Mouse (Mus musculus) heart, embryonic 11.5 days (tissue): ENCODE data around the gene Sdr9c7. TPM values are rescaled to one million over a fixed set of nuclear protein-coding genes. Genes with fewer than 3 reads are reported as not detected.

Experiments used
- ATAC-seq: fragments of 200-750 bp; cut with Nextera tagmentation; replicated peaks from 2 replicates; pipeline ENCODE4 v1.8.0; 2017; ENCODE audit warnings: moderate library complexity; ENCODE audit not compliant: insufficient number of reproducible peaks, low FRiP score, low TSS enrichment
- H3K27ac ChIP-seq: fragments of 300-500 bp; sonication (generic); 2 replicates; pipeline ENCODE4 v1.5.1; 2014; ENCODE audit warnings: mild to moderate bottlenecking, low read depth, low read length
- H3K27me3 ChIP-seq: fragments of 300-500 bp; sonication (generic); 2 replicates; pipeline ENCODE4 v1.6.1; 2014; ENCODE audit warnings: mild to moderate bottlenecking, low read length, mixed read lengths; ENCODE audit not compliant: control insufficient read depth, insufficient read depth
- H3K36me3 ChIP-seq: fragments of 300-500 bp; sonication (generic); 2 replicates; pipeline ENCODE4 v1.6.1; 2014; ENCODE audit warnings: mild to moderate bottlenecking, low read length, moderate library complexity, mixed read lengths; ENCODE audit not compliant: control insufficient read depth, insufficient read depth
- H3K4me1 ChIP-seq: fragments of 300-500 bp; sonication (generic); 2 replicates; pipeline ENCODE4 v1.6.1; 2014; ENCODE audit warnings: low read length; ENCODE audit not compliant: control insufficient read depth, insufficient read depth
- H3K4me2 ChIP-seq: fragments of 300-500 bp; sonication (generic); 2 replicates; pipeline ENCODE4 v1.6.1; 2014; ENCODE audit warnings: mild to moderate bottlenecking, moderate library complexity
- H3K4me3 ChIP-seq: fragments of 300-500 bp; sonication (generic); 2 replicates; pipeline ENCODE4 v1.5.1; 2014; ENCODE audit warnings: low read depth, low read length
- H3K9ac ChIP-seq: fragments of 300-500 bp; sonication (generic); 2 replicates; pipeline ENCODE4 v1.6.1; 2014; ENCODE audit warnings: mild to moderate bottlenecking, low read depth, low read length, moderate library complexity
- H3K9me3 ChIP-seq: fragments of 300-500 bp; sonication (generic); replicated peaks from 2 replicates; pipeline ENCODE4 v1.6.1; 2016; ENCODE audit warnings: low read length; ENCODE audit not compliant: control insufficient read depth
- WGBS: fragments of 180-500 bp; shearing (Covaris S2); extraction: QIAGEN DNeasy Blood & Tissue Kit; methylation state at CpG from one replicate; pipeline ENCODE4 v1.1.7; 2014; ENCODE audit not compliant: insufficient replicate concordance; 5-methylcytosine and 5-hydroxymethylcytosine counted together
- polyA plus RNA-seq: library from polyadenylated mRNA; unstranded; fragments of >200 nt; fragmentation: Nextera tagmentation; extraction: Ambion mirVana; gene quantifications from 2 replicates; pipeline ENCODE4 v1.2.1, GENCODE M21; 2014

Sdr9c7 gene
- polyA plus RNA-seq, 1 experiment from 2014 or later = not detected

DNA sequence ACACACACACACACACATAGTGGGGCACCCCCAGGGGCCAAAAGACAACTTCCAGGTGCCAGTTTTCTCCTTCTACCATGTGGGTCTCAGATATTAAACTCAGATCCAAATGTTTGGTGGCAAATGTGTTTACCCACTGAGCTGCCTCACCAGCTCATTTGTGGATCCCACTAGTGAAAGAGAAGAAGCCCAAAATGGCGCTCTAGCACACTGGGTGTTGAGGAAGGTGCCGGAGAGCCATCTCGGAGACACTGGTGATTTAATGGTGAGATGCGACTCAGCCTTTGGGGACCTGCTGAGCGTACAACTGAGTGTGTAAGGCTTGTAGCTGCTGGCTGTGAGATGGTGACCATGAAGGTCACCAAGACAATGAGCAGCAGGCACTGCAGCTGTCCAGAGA is 19.3 kb downstream of the Sdr9c7 start:
- Histone ChIP-seq H3K4me3 (no peak overlapping the region), H3K9me3 (no peaks in the 10 kb centered on the region), H3K4me2 (no peak overlapping the region), H3K36me3 (no peaks in the 10 kb centered on the region), H3K9ac (no peak overlapping the region), H3K27ac (no peak overlapping the region), H3K4me1 (no peaks in the 10 kb centered on the region), H3K27me3 (no peaks in the 10 kb centered on the region)
- 89% methylated on average over 5 of the region's 5 CpGs for WGBS
- ATAC-seq = no peak

GRCm38 (mm10) chr10:127922241-127922640 is 23.9 kb downstream of the Sdr9c7 start:
- no peak overlapping the region for H3K27ac ChIP-seq
- H3K9me3 ChIP-seq = no peaks in the 10 kb centered on the region
- no peaks in the 10 kb centered on the region for H3K36me3 ChIP-seq
- no peak overlapping the region for H3K4me2 ChIP-seq
- no peak overlapping the region for H3K9ac ChIP-seq
- 60% methylated on average over 1 of the region's 1 CpGs for WGBS
- no peak overlapping the region for H3K4me3 ChIP-seq
- ATAC-seq = no peak
- no peaks in the 10 kb centered on the region for H3K4me1 ChIP-seq
- H3K27me3 ChIP-seq = no peaks in the 10 kb centered on the region

DNA sequence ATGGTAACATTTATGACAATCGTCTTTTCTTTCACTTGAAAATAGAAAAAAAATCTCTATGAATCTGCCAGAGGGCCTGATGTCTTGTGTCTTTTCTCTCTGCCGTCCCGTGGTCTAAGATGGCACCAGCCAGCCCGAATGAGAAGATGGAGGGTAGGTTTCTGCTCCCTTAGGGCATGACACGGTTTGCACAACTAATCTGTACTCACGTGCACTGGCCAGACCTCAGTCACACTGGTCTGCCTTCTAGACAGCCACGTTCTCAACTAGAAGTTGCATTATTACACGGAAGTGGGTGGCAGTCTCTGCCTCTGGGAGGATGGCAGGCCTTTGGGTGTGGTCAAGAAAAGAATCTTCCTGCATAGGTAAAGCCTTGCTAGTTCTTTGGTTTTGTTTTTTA is 24.7 kb downstream of the Sdr9c7 start:
- no peaks in the 10 kb centered on the region for H3K36me3 ChIP-seq
- no peak overlapping the region for H3K4me2 ChIP-seq
- ATAC-seq = no peak
- H3K9me3 ChIP-seq = no peaks in the 10 kb centered on the region
- H3K4me3 ChIP-seq = no peak overlapping the region
- no peaks in the 10 kb centered on the region for H3K4me1 ChIP-seq
- H3K9ac ChIP-seq = no peak overlapping the region
- 80% methylated on average over 8 of the region's 8 CpGs for whole genome bisulfite sequencing
- no peaks in the 10 kb centered on the region for H3K27me3 ChIP-seq
- no peak overlapping the region for H3K27ac ChIP-seq

DNA sequence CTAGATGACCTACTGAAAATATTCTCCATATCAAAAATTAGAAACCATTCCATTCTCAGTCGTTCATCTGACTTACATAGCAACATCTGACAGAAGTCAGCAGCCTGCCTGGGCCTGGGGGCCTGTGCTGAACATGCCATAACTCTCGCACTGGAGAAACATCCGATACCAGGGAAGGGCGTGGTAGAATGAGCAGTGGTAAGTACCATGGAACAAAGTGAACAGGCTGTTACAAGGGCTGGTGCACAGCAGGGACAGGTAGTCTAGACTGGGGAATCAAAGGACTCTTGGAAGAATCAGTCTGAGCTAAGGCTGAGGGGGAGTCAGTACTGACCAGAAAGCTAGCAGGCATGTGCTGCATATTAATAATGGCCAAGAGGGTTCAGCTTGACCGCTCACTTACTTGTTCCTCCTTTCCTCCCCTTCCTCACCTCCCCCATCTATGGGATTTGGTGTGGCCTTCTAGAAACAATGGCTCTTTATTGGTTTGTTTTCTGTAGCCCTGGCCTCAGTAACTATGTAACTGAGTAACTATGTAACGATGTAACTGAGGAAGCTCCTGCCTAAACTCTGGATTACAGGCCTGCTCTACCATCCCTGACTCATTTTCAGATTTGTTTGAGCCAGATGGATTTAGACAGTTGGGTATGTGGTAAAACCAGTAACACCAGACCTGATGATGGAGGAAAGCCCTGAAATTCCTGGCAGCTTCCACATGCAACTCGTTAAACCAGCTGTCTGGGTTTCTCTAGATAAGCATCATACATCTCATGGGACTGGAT is 26.5 kb downstream of the Sdr9c7 start:
- H3K27me3 ChIP-seq = no peaks in the 10 kb centered on the region
- no peak overlapping the region for H3K4me3 ChIP-seq
- no peaks in the 10 kb centered on the region for H3K9me3 ChIP-seq
- WGBS = 67% methylated on average over 7 of the region's 7 CpGs
- no peak overlapping the region for H3K27ac ChIP-seq
- no peaks in the 10 kb centered on the region for H3K36me3 ChIP-seq
- no peak overlapping the region for H3K4me2 ChIP-seq
- ATAC-seq = no peak
- H3K4me1 ChIP-seq = no peaks in the 10 kb centered on the region
- no peak overlapping the region for H3K9ac ChIP-seq

DNA sequence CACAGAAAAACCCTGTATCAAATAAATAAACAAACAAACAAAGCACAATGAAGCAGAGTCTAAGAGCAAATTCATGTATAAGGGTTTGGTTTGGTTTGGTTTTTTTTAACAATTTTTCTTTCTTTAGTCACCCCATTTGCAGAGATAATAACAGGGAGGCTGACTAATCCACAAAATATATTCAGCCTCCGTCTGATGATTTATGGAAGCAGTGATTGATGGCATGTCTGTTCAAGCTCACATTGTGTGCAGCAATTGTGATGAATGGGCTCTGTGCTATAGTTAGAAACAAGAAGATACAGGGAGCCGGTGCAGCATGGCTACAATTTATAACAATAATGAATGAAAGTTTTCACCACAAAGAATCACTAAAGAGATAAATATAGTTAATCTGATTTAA is 29.4 kb downstream of the Sdr9c7 start:
- Histone ChIP-seq H3K36me3 (no peaks in the 10 kb centered on the region), H3K9me3 (no peaks in the 10 kb centered on the region), H3K27ac (no peak overlapping the region), H3K4me1 (no peaks in the 10 kb centered on the region), H3K9ac (no peak overlapping the region), H3K4me2 (no peak overlapping the region), H3K27me3 (no peaks in the 10 kb centered on the region), H3K4me3 (no peak overlapping the region)
- ATAC-seq = no peak
- 44% methylated on average over 2 of the region's 2 CpGs for WGBS

DNA sequence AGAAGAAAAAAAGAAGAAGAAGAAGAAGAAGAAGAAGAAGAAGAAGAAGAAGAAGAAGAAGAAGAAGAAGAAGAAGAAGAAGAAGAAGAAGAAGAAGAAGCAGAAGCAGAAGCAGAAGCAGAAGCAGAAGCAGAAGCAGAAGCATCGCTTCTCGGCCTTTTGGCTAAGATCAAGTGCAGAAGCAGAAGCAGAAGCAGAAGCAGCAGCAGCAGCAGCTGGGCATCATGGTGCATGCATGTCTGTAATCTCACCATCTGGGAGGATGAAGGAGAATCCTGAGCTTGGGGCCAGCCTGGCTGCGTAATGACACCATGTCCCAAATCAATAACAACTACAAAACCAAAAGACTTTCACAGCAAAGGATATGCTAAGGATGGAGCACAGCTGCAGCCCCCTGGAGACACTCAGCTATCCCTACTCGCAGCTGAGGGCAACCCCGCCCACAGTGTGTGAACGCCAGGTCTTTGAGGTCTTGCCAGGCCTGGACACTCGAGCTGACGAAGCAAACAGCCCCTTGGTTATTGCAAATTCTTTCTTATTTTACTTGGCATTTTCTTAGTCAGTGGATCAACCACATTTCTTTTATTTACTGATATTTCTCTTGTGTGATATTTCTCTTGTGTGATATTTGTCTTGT is 34.1 kb downstream of the Sdr9c7 start:
- H3K9me3 ChIP-seq = no peaks in the 10 kb centered on the region
- H3K9ac ChIP-seq = no peak overlapping the region
- 60% methylated on average over 8 of the region's 8 CpGs for WGBS
- H3K27me3 ChIP-seq = no peaks in the 10 kb centered on the region
- no peak overlapping the region for H3K4me2 ChIP-seq
- H3K36me3 ChIP-seq = no peaks in the 10 kb centered on the region
- H3K27ac ChIP-seq = no peak overlapping the region
- no peak overlapping the region for H3K4me3 ChIP-seq
- H3K4me1 ChIP-seq = no peaks in the 10 kb centered on the region
- no peak for ATAC-seq

DNA sequence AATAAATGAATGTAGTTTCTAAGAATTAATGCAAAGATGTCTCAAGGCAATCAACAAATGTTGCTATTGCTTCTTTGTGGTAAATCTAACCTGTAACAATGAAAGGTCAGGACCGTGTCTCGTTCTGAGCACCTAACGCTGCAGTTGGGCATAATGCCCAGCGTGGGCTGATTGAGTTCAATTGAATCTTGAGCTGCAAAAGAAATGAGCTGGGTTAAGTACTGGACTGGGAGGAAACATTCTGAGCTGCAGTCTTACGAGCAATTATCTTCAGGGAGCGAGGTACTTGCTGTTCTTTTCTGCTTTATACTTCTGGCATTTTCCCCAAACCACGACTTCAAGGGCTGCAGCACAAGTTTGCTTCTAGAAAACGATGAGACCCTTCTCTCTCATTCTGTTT is 38.0 kb downstream of the Sdr9c7 start:
- Histone ChIP-seq H3K27me3 (no peaks in the 10 kb centered on the region), H3K9me3 (no peaks in the 10 kb centered on the region), H3K4me3 (no peak overlapping the region), H3K36me3 (no peaks in the 10 kb centered on the region), H3K9ac (no peak overlapping the region), H3K27ac (no peak overlapping the region), H3K4me2 (no peak overlapping the region), H3K4me1 (no peaks in the 10 kb centered on the region)
- ATAC-seq = no peak
- WGBS = 82% methylated on average over 8 of the region's 8 CpGs

- H3K4me1 ChIP-seq = no peaks in the 10 kb centered on the region
- H3K27ac ChIP-seq = no peak overlapping the region
- no peaks in the 10 kb centered on the region for H3K9me3 ChIP-seq
- H3K9ac ChIP-seq = no peak overlapping the region
- H3K4me3 ChIP-seq = no peak overlapping the region
- no peaks in the 10 kb centered on the region for H3K36me3 ChIP-seq
- H3K27me3 ChIP-seq = no peaks in the 10 kb centered on the region
- 81% methylated on average over 19 of the region's 19 CpGs for WGBS
- H3K4me2 ChIP-seq = no peak overlapping the region
- no peak for ATAC-seq
These were observed 38.6 kb downstream of the Sdr9c7 start for GRCm38 (mm10) chr10:127936747-127937409.
